Mouse (Mus musculus): ENCODE measurements around the gene Mstn.

Gene Mstn

GRCm38 (mm10) chr1:53061340-53061739 is at the start of gene Mstn:
TSS of gene Mstn (plus strand) at chr1:53061640.
- no peak for DNase-seq

GRCm38 (mm10) chr1:53014716-53015115 is 46.7 kb upstream of the Mstn start:
- DNase-seq = no peak

GRCm38 (mm10) chr1:53015606-53016005 is 45.8 kb upstream of the Mstn start:
- DNase-seq = no peak

GRCm38 (mm10) chr1:53018746-53019505 is 42.5 kb upstream of the Mstn start:
- DNase-seq = no peak

GRCm38 (mm10) chr1:53020079-53020478 is 41.4 kb upstream of the Mstn start, which contains the start of gene 1700019D03Rik:
TSS of gene 1700019D03Rik (minus strand) at chr1:53020179.
- no peak for DNase-seq

- DNase-seq = no peak
These were observed 28.9 kb upstream of the Mstn start for GRCm38 (mm10) chr1:53032550-53032949.

GRCm38 (mm10) chr1:53037443-53037871 is 24.0 kb upstream of the Mstn start:
- DNase-seq = no peak

GRCm38 (mm10) chr1:53049763-53050427 is 11.5 kb upstream of the Mstn start:
- no peak for DNase-seq

GRCm38 (mm10) chr1:53053087-53054022 is 8.1 kb upstream of the Mstn start:
- peak; percentile 77 for DNase-seq

- DNase-seq = no peak
These were observed 2.3 kb upstream of the Mstn start for GRCm38 (mm10) chr1:53059106-53059505.

- no peak for DNase-seq
These were observed 941 bp upstream of the Mstn start for GRCm38 (mm10) chr1:53060499-53060898.

GRCm38 (mm10) chr1:53061871-53062608 is 600 bp downstream of the Mstn start:
- DNase-seq = no peak

- no peak for DNase-seq
These were observed 2.5 kb downstream of the Mstn start for GRCm38 (mm10) chr1:53063921-53064320.

GRCm38 (mm10) chr1:53069726-53070514 is 8.5 kb downstream of the Mstn start:
- no peak for DNase-seq

- no peak for DNase-seq
These were observed 9.3 kb downstream of the Mstn start for GRCm38 (mm10) chr1:53070664-53071175.

GRCm38 (mm10) chr1:53076656-53077055 is 15.2 kb downstream of the Mstn start:
- DNase-seq = no peak

GRCm38 (mm10) chr1:53079876-53080275 is 18.4 kb downstream of the Mstn start:
- no peak for DNase-seq

- DNase-seq = no peak
These were observed 19.2 kb downstream of the Mstn start for GRCm38 (mm10) chr1:53080603-53081002.

GRCm38 (mm10) chr1:53085256-53085655 is 23.8 kb downstream of the Mstn start:
- no peak for DNase-seq

GRCm38 (mm10) chr1:53085991-53086390 is 24.6 kb downstream of the Mstn start:
- no peak for DNase-seq

GRCm38 (mm10) chr1:53093180-53093579 is 31.7 kb downstream of the Mstn start:
- peak; percentile 2 to 14 for DNase-seq
